Mouse (Mus musculus): Measurements from ENCODE around the gene Vmn2r75. TPM values are rescaled to one million over a fixed set of nuclear protein-coding genes. Genes with fewer than 3 reads are reported as not detected.
"Not testable (repeated sequence)": the region's sequence is repeated elsewhere in the genome, so short reads cannot be mapped to it uniquely, and the experiment has no call there.

Vmn2r75 gene
- polyA plus RNA-seq (2016; fragmentation: Nextera tagmentation; extraction: Ambion mirVana): not detected in 2 replicates

DNA sequence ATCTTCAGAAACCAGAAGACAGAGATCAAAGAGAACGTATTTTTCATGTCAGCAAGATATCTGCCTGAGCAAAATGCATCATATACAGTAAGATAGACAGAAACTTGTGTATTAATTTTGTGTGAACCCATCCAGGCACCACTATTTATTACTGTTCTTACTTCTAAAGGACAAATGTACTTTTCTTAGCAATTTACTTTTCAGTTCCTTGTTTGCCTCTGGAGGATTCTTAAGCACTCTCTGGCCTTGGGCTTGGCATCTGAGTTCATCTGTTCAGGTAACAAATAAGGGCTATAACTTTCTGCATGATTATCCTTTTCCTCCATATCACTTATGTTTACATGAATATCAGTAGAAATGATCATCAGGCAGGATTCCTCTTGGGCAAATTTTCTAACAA, at the start of gene Vmn2r75:
Gene Vmn2r75, minus strand, starts transcription at position 101 of the 400 bp plus-strand sequence.
- WGBS: 64% methylated on average over 1 of the region's 1 CpGs
- not testable (repeated sequence) for H3K27me3 ChIP-seq (replicated peaks; ENCODE audit: low read depth, poor library complexity, severe bottlenecking); H3K36me3 ChIP-seq (replicated peaks)

DNA sequence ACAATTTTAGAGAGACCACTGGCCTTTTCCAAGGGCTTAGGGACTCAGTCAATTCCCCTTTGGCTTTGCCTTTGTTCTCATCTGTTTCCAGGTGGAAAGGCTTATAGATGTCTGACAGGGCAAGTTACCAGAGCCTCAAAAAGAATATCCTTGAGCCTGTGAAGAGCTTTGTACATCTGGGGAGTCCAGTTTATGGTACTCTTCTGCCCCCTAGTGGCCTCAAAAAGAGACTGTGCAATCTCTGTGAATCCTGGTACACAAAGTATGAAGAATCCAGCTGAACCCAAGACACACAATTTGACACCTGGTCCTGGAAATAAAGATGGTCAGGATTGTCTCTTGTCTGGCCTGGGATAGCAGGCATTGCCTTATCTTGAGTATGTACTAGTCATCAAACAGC, 39.8 kb upstream of the Vmn2r75 start:
- Histone ChIP-seq H3K36me3 (replicated peaks) (no peaks in the 10 kb centered on the region), H3K4me1 (no peaks in the 10 kb centered on the region), H3K27ac (replicated peaks) (no peak overlapping the region), H3K9me3 (no peaks in the 10 kb centered on the region), H3K4me3 (no peak overlapping the region), H3K27me3 (replicated peaks; ENCODE audit: low read depth, poor library complexity, severe bottlenecking) (no peaks in the 10 kb centered on the region)
- DNase-seq (ENCODE audit: low spot score): peak; percentile 24

More for the DNA sequence above, at the start of gene Vmn2r75:
- H3K27ac ChIP-seq (replicated peaks); H3K9me3 ChIP-seq; DNase-seq (ENCODE audit: low spot score); H3K4me1 ChIP-seq; H3K4me3 ChIP-seq: not testable (repeated sequence)

Other genes starting within 250 kb of the Vmn2r75 start
- not detected in 2 replicates for gene Vmn2r74, start 210.1 kb downstream of the Vmn2r75 start, polyA plus RNA-seq (2016; fragmentation: Nextera tagmentation; extraction: Ambion mirVana)
- gene Vmn2r76, start 74.5 kb upstream of the Vmn2r75 start, polyA plus RNA-seq (2016; fragmentation: Nextera tagmentation; extraction: Ambion mirVana): not detected in 2 replicates
- not detected in 2 replicates for gene Olfr310, start 105.4 kb upstream of the Vmn2r75 start, polyA plus RNA-seq (2016; fragmentation: Nextera tagmentation; extraction: Ambion mirVana)
- not detected in 2 replicates for gene Olfr309, start 141.9 kb upstream of the Vmn2r75 start, polyA plus RNA-seq (2016; fragmentation: Nextera tagmentation; extraction: Ambion mirVana)
- not detected in 2 replicates for gene Olfr308, start 153.9 kb upstream of the Vmn2r75 start, polyA plus RNA-seq (2016; fragmentation: Nextera tagmentation; extraction: Ambion mirVana)
- not detected in 2 replicates for gene Olfr307, start 165.8 kb upstream of the Vmn2r75 start, polyA plus RNA-seq (2016; fragmentation: Nextera tagmentation; extraction: Ambion mirVana)
- gene Olfr305, start 195.2 kb upstream of the Vmn2r75 start, polyA plus RNA-seq (2016; fragmentation: Nextera tagmentation; extraction: Ambion mirVana): not detected in 2 replicates
- not detected in 2 replicates for gene Olfr304, start 214.9 kb upstream of the Vmn2r75 start, polyA plus RNA-seq (2016; fragmentation: Nextera tagmentation; extraction: Ambion mirVana)
- not detected in 2 replicates for gene Olfr303, start 226.0 kb upstream of the Vmn2r75 start, polyA plus RNA-seq (2016; fragmentation: Nextera tagmentation; extraction: Ambion mirVana)
- gene Olfr301, start 232.1 kb upstream of the Vmn2r75 start, polyA plus RNA-seq (2016; fragmentation: Nextera tagmentation; extraction: Ambion mirVana): not detected in 2 replicates

Measured in embryonic facial prominence, embryonic 10.5 days (tissue).